Mouse (Mus musculus) MN1 (cell line): ENCODE measurements at regions not wholly inside any gene's neighbourhood (a gene's known extent, or its start where the extent isn't known, plus 50 kb on each side); places are given as distances from the start of the nearest gene placed in this dataset.

Source experiments
- DNase-seq: peaks from one replicate; pipeline ENCODE4 v3.0.0-alpha.2; 2016; ENCODE audit warnings: low spot score

DNA sequence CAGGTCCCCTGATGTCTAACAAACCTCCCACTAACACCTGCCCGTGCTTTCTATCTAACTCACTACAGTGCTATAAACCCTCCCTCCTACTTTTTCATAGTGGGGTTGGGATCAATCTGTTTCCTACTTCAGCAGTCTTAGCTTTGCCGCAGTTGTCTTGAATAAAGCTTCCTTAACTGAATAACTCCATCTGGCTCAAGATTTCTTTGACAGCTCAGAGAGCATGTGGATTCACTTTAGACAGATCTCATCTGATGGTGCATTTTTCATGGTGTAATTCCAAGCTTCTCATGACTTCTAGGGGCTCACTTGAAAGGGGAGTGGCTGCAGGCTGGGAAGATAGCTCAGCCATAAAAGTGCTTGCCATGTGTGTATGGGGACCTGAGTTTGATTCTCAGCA, 313.2 kb upstream of the Dpyd start:
- no peak for DNase-seq

DNA sequence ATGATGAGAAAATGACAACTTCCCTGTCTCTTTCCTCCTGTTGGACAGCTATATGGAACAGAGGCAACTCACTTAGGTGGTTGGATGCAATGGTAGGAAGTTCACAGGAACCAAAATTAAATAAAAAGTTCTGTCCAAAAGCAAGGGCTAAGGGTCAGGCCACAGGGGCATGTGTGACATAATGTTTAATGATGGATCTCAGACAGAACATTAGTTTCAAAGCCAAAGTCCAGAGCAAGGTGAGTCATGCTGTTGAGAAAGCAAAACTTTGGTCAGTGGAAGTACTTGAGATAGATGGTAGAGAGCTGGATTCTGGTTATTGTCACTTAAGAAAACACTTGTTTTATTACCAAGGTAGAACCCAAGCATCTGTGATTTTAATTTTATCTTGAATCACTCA, 286.0 kb upstream of the Dpyd start:
- DNase-seq: no peak

DNA sequence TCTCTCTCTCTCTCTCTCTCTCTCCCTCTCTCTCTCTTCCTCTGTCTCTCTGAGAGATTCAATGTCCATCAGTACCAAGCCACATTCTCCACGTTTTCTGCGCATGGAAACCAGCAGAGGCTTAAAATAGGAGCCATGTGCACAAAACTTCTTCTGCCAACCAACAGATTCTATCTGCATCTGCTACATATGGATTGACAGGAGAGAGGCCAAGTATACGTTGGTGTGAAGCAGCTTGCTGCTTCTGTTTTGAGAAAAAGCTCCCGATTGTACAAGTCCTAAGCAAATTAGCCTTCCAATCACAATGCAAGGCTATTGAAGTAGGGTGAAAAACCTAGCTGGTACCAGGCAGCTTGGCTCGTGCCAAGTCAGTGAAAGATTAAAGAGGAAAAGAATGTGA, 283.7 kb upstream of the Dpyd start:
- no peak for DNase-seq

GRCm38 (mm10) chr3:118286946-118287345, 275.0 kb upstream of the Dpyd start:
- DNase-seq: peak; percentile 76

- no peak for DNase-seq
Measured at GRCm38 (mm10) chr3:118325111-118325510, 236.8 kb upstream of the Dpyd start.

DNA sequence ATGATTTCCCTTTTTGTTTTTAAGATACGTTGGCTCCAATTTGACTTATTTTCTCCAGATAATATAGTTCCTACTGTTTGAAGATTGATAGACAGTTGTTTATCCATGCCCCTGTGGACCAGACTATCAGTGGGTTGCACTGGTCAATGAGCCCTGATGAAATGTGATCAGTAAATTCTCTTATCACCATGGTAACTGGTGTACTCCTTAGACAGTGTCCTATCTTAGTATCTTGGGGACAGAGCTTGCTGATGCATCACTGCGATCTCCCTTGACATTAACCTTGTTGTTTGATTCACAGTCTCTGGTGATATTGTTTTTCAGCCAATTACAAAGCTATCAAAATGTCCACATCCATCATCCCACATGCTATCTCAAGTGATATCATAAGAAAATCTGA, 233.7 kb upstream of the Dpyd start:
- no peak for DNase-seq

GRCm38 (mm10) chr3:118329132-118329674, 232.7 kb upstream of the Dpyd start:
- DNase-seq: peak; percentile 16

- no peak for DNase-seq
Measured at GRCm38 (mm10) chr3:118331559-118331958, 230.4 kb upstream of the Dpyd start.

GRCm38 (mm10) chr3:118338716-118339115, 223.2 kb upstream of the Dpyd start:
- no peak for DNase-seq

DNA sequence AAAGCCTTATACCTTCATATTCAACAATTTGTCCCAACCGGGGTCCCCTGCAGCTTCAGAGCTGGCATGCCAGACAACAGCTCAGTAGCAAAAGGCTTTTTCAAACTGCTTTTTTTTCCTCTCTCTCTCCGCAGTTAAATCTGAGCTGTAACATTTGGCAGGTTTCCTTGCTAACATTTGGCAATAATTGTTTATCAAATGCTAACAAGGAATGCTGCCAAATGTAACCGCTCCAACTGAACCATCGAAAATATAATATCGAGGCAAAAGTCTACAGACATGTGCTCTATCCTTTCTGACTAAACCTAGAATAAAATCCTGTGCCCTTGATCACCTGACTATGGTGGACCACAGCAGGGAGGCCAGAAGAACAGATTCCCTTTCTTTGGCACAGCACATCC, 200.2 kb upstream of the Dpyd start:
- no peak for DNase-seq
